Mouse (Mus musculus) CH12.LX (cell line): ENCODE measurements around the gene Spag17. TPM values are rescaled to one million over a fixed set of nuclear protein-coding genes. Genes with fewer than 3 reads are reported as not detected.

ENCODE experiments used
- DNase-seq: peaks from one replicate; pipeline ENCODE4 v3.0.0-alpha.2; 2013; ENCODE audit errors: extremely low read depth
- H3K27ac ChIP-seq: 2 replicates; pipeline ENCODE4 v1.5.1; 2012; ENCODE audit warnings: low read depth, mild to moderate bottlenecking, control low read depth, moderate library complexity; ENCODE audit not compliant: insufficient read depth
- H3K27me3 ChIP-seq: replicated peaks from 2 replicates; pipeline ENCODE3; 2012; ENCODE audit warnings: inconsistent platforms
- H3K36me3 ChIP-seq, 2 experiments: replicated peaks in 1 of 2; 2 replicates each; pipeline versions ENCODE3 to v1.6.1; 2012; ENCODE audit warnings: inconsistent platforms in 1 of 2, low read length in 1 of 2, mild to moderate bottlenecking in 1 of 2, mixed read lengths in 1 of 2, moderate library complexity in 1 of 2; ENCODE audit not compliant: control insufficient read depth in 1 of 2, insufficient read depth in 1 of 2
- H3K4me1 ChIP-seq, 2 experiments: 2 replicates each; pipeline ENCODE4 v1.6.1; 2012; ENCODE audit warnings: inconsistent platforms in 1 of 2, moderate library complexity in 1 of 2; ENCODE audit not compliant: insufficient read depth in 2 of 2, control insufficient read depth in 1 of 2
- H3K4me2 ChIP-seq: 2 replicates; pipeline ENCODE4 v1.6.1; 2012; ENCODE audit warnings: low read depth, mild to moderate bottlenecking, control low read depth; ENCODE audit not compliant: poor library complexity, insufficient read depth, severe bottlenecking
- H3K4me3 ChIP-seq, 3 experiments: fragments of 150-350 bp in 1 of 3; sonication (generic) in 1 of 3; replicated peaks in 1 of 3; 2 replicates each; pipeline versions ENCODE3 to v1.5.1; 2011 to 2012; ENCODE audit warnings: low read depth in 2 of 3, low read length in 2 of 3, mild to moderate bottlenecking in 2 of 3, moderate library complexity in 2 of 3, control low read depth in 1 of 3, improper control_type of control experiment in 1 of 3, inconsistent platforms in 1 of 3, mixed read lengths in 1 of 3; ENCODE audit not compliant: poor library complexity in 1 of 3
- H3K79me2 ChIP-seq: replicated peaks from 2 replicates; pipeline ENCODE4 v1.6.1; 2012; ENCODE audit warnings: mild to moderate bottlenecking, moderate library complexity; ENCODE audit not compliant: control insufficient read depth, poor library complexity, insufficient read depth, severe bottlenecking; ENCODE audit errors: extremely low read depth
- H3K9ac ChIP-seq: 2 replicates; pipeline ENCODE4 v1.6.1; 2012; ENCODE audit warnings: low read depth, mild to moderate bottlenecking, control low read depth, moderate library complexity; ENCODE audit not compliant: insufficient read depth
- H3K9me3 ChIP-seq: replicated peaks from 2 replicates; pipeline ENCODE3; 2012; ENCODE audit warnings: low read length, inconsistent platforms, mixed read lengths
- CTCF ChIP-seq, 2 experiments: IDR thresholded peaks in 1 of 2; conservative IDR thresholded peaks in 1 of 2; 2 replicates each; pipeline ENCODE4 v1.5.1; 2011 to 2012; ENCODE audit warnings: low read depth in 2 of 2, low read length in 2 of 2, improper control_type of control experiment in 1 of 2, inconsistent platforms in 1 of 2, mild to moderate bottlenecking in 1 of 2, moderate library complexity in 1 of 2
- EP300 ChIP-seq: IDR thresholded peaks from 2 replicates; pipeline ENCODE4 v1.6.1; 2011; ENCODE audit warnings: low read length, improper control_type of control experiment
- GABPA ChIP-seq: IDR thresholded peaks from 2 replicates; pipeline ENCODE4 v1.6.1; 2012; ENCODE audit warnings: low read depth, low read length, improper control_type of control experiment, inconsistent platforms; ENCODE audit not compliant: insufficient replicate concordance
- HCFC1 ChIP-seq: IDR thresholded peaks from 2 replicates; pipeline ENCODE4 v1.6.1; 2012; ENCODE audit warnings: low read depth, mild to moderate bottlenecking, inconsistent platforms, low read length, improper control_type of control experiment
- JUN ChIP-seq: IDR thresholded peaks from 2 replicates; pipeline ENCODE4 v1.6.1; 2011; ENCODE audit warnings: low read depth, mild to moderate bottlenecking, low read length, improper control_type of control experiment, moderate library complexity; ENCODE audit not compliant: insufficient read depth
- MAX ChIP-seq: IDR thresholded peaks from 2 replicates; pipeline ENCODE4 v1.6.1; 2011; ENCODE audit warnings: low read length, improper control_type of control experiment
- MAZ ChIP-seq: IDR thresholded peaks from 2 replicates; pipeline ENCODE4 v1.6.1; 2012; ENCODE audit warnings: low read depth, mild to moderate bottlenecking, inconsistent platforms, low read length, improper control_type of control experiment, moderate library complexity
- MYC ChIP-seq: IDR thresholded peaks from 2 replicates; pipeline ENCODE4 v1.6.1; 2011; ENCODE audit warnings: low read depth, mild to moderate bottlenecking, improper control_type of control experiment, low read length
- NELFE ChIP-seq: IDR thresholded peaks from 2 replicates; pipeline ENCODE4 v1.6.1; 2011; ENCODE audit warnings: low read depth, low read length, improper control_type of control experiment
- POLR2A ChIP-seq: IDR thresholded peaks from 2 replicates; pipeline ENCODE4 v1.6.1; 2011; ENCODE audit warnings: low read depth, mild to moderate bottlenecking, improper control_type of control experiment, low read length
- RAD21 ChIP-seq: IDR thresholded peaks from 2 replicates; pipeline ENCODE4 v1.6.1; 2011; ENCODE audit warnings: low read depth, mild to moderate bottlenecking, low read length, improper control_type of control experiment, moderate library complexity
- TBP ChIP-seq: conservative IDR thresholded peaks from 2 replicates; pipeline ENCODE4 v1.6.1; 2011; ENCODE audit warnings: low read depth, low read length, improper control_type of control experiment
- TCF12 ChIP-seq: IDR thresholded peaks from 2 replicates; pipeline ENCODE4 v1.6.1; 2014; ENCODE audit warnings: low read depth, mild to moderate bottlenecking, inconsistent platforms, low read length, improper control_type of control experiment
- UBTF ChIP-seq: IDR thresholded peaks from 2 replicates; pipeline ENCODE4 v1.6.1; 2012; ENCODE audit warnings: low read depth, mild to moderate bottlenecking, inconsistent platforms, low read length, improper control_type of control experiment, moderate library complexity
- USF1 ChIP-seq: IDR thresholded peaks from 2 replicates; pipeline ENCODE4 v1.6.1; 2014; ENCODE audit warnings: low read depth, mild to moderate bottlenecking, inconsistent platforms, low read length, improper control_type of control experiment
- ZC3H11A ChIP-seq: IDR thresholded peaks from 2 replicates; pipeline ENCODE4 v1.6.1; 2012; ENCODE audit warnings: low read depth, mild to moderate bottlenecking, inconsistent platforms, low read length, improper control_type of control experiment
- ZMIZ1 ChIP-seq: IDR thresholded peaks from 2 replicates; pipeline ENCODE4 v1.6.1; 2012; ENCODE audit warnings: low read depth, mild to moderate bottlenecking, inconsistent platforms, low read length, improper control_type of control experiment
- dilution Hi-C: fragments of 300-500 bp; cut with MboI; formaldehyde crosslinking; loops from 2 replicates; pipeline ENCODE4 v1.14.3; 2020; ENCODE audit warnings: low sequenced_read_pairs; ENCODE audit not compliant: extremely low pct_unique_long_range_greater_than_20kb, extremely low pct_ligation_motif_present
- in situ Hi-C: fragments of 300-500 bp; cut with MboI; formaldehyde crosslinking; loops from 3 replicates; pipeline ENCODE4 v1.14.3; 2019; ENCODE audit warnings: low sequenced_read_pairs, low pct_ligation_motif_present, low pct_unique_long_range_greater_than_20kb, mixed read lengths
- polyA plus RNA-seq: library from polyadenylated mRNA; unstranded; fragments of >175 nt; gene quantifications from 2 replicates; pipeline ENCODE4 v1.2.1, GENCODE M21; 2012; ENCODE audit warnings: low read depth; ENCODE audit not compliant: insufficient read length
- total RNA-seq, 2 experiments: library from RNA; depleted of rRNA; stranded (reverse); fragments of 300-350 nt in 1 of 2; fragments of >200 nt in 1 of 2; gene quantifications; 2 replicates each; pipeline ENCODE4 v1.2.3; 2012 to 2014

Spag17 gene
- total and polyA plus RNA-seq, 3 experiments, result not detected

- in situ Hi-C loops (no loop called here), dilution Hi-C loops (no loop called here)
- Histone ChIP-seq H3K9me3 (no peaks in the 10 kb centered on the region), H3K4me2 (no peak overlapping the region), H3K4me3 (no peak overlapping the region), H3K27ac (no peak overlapping the region), H3K4me1 (peaks cover 0 to 15% of the 10 kb centered on the region in 2 experiments; a peak in 2 of 4 replicates), H3K79me2 (no peaks in the 10 kb centered on the region), H3K9ac (no peak overlapping the region), H3K27me3 (no peaks in the 10 kb centered on the region), H3K36me3 (no peaks in the 10 kb centered on the region)
- TF ChIP-seq ZMIZ1 (no peak), CTCF (conservative IDR thresholded peaks at IDR 0.05 in 1 of 2, IDR thresholded peaks at IDR 0.05 in 1 of 2; ENCODE audit: low read depth in 2 of 2, low read length in 2 of 2) (no peak), JUN (no peak), HCFC1 (no peak), EP300 (no peak), TCF12 (no peak)
- DNase-seq, result no peak
These were observed 85.6 kb downstream of the Spag17 start for GRCm38 (mm10) chr3:99970766-99971165.

GRCm38 (mm10) chr3:99981046-99981445 lies 95.8 kb downstream of the Spag17 start:
- Histone ChIP-seq H3K9me3 (no peaks in the 10 kb centered on the region), H3K4me1 (peaks cover 0 to 6% of the 10 kb centered on the region in 2 experiments; a peak in 1 of 4 replicates), H3K79me2 (no peaks in the 10 kb centered on the region), H3K9ac (no peak overlapping the region), H3K27ac (no peak overlapping the region), H3K4me3 (no peak overlapping the region), H3K4me2 (no peak overlapping the region), H3K36me3 (no peaks in the 10 kb centered on the region), H3K27me3 (no peaks in the 10 kb centered on the region)
- peak; percentile 10 for DNase-seq
- TF ChIP-seq TBP (no peak), EP300 (no peak), RAD21 (no peak), CTCF (conservative IDR thresholded peaks at IDR 0.05 in 1 of 2, IDR thresholded peaks at IDR 0.05 in 1 of 2; ENCODE audit: low read depth in 2 of 2, low read length in 2 of 2) (no peak), JUN (no peak), GABPA (no peak), ZC3H11A (no peak), MAX (no peak), POLR2A (no peak), USF1 (no peak), NELFE (no peak), UBTF (no peak), MYC (no peak), MAZ (no peak), HCFC1 (no peak)
- dilution Hi-C loops (no loop called here), in situ Hi-C loops (no loop called here)
